Mouse (Mus musculus): ENCODE results near the gene Clspn.
"Not testable (repeated sequence)": the region's sequence is repeated elsewhere in the genome, so short reads cannot be mapped to it uniquely, and the experiment has no call there.

- TF ChIP-seq BHLHE40 (IDR thresholded peaks at IDR 0.05; ENCODE audit: borderline replicate concordance, low read depth, low read length); SIN3A (IDR thresholded peaks at IDR 0.05; ENCODE audit: low read length); POLR2A (IDR thresholded peaks at IDR 0.05; ENCODE audit: control insufficient read depth in 1 of 2, insufficient read depth in 1 of 2, low read depth in 1 of 2, low read length in 2 of 2, poor library complexity in 1 of 2); ELF1 (IDR thresholded peaks at IDR 0.05; ENCODE audit: low read depth, low read length); ETS1 (IDR thresholded peaks at IDR 0.05; ENCODE audit: low read depth, low read length); CTCF (IDR thresholded peaks at IDR 0.05 in 2 of 3, conservative IDR thresholded peaks at IDR 0.05 in 1 of 3; ENCODE audit: control insufficient read depth in 1 of 3, insufficient read depth in 1 of 3, low read depth in 2 of 3, low read length in 3 of 3, poor library complexity in 1 of 3, severe bottlenecking in 1 of 3); CHD2 (IDR thresholded peaks at IDR 0.05; ENCODE audit: low read length); EP300 (IDR thresholded peaks at IDR 0.05; ENCODE audit: low read depth in 1 of 2, low read length in 2 of 2); TCF12 (IDR thresholded peaks at IDR 0.05; ENCODE audit: low read depth, low read length); HCFC1 (IDR thresholded peaks at IDR 0.05; ENCODE audit: low read depth, low read length); MEF2A (IDR thresholded peaks at IDR 0.05; ENCODE audit: extremely low read depth, insufficient replicate concordance, low read depth, low read length, poor library complexity, severe bottlenecking); MAFK (IDR thresholded peaks at IDR 0.05; ENCODE audit: borderline replicate concordance, low read depth, low read length); CHD1 (IDR thresholded peaks at IDR 0.05; ENCODE audit: low read depth, low read length); MAZ (IDR thresholded peaks at IDR 0.05; ENCODE audit: low read depth, low read length): not testable (repeated sequence)
Observed at GRCm38 (mm10) chr4:126535631-126536030, 21.1 kb upstream of the Clspn start.

Data from MEL (cell line).